Mouse (Mus musculus) C2C12 (cell line): ENCODE data around the gene Ankrd36.

ENCODE experiments used
- CTCF ChIP-seq: IDR thresholded peaks from one replicate; pipeline ENCODE4 v1.5.1; 2011; ENCODE audit not compliant: control insufficient read depth, insufficient read depth, insufficient read length
- MAX ChIP-seq: IDR thresholded peaks from one replicate; pipeline ENCODE4 v1.6.1; 2011; ENCODE audit warnings: mild to moderate bottlenecking, control low read depth

DNA sequence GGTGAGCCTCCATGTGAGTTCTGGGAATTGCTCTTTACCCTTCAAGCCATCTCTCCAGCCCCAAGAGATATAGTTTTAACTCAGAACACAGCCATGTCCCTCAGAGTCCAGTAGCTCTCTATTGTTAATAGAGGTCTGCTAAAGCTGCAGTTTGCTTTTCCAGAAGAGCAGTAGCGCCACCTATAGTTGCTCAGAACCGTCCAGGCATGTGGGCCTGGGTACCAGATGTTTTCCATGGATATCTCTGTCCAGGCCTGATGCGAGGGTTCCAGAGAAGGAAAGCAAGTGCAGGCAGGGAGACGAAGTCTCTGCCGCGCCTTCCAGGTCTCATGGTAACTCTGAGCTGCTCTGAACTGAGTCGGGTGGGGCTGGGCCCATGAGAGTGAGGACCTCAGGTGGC lies 122.3 kb downstream of the Ankrd36 start:
- TF ChIP-seq CTCF (no peak), MAX (no peak)
